Comparison of ENCODE assay signal across 20 mouse cellular contexts in the genomic region with DNA sequence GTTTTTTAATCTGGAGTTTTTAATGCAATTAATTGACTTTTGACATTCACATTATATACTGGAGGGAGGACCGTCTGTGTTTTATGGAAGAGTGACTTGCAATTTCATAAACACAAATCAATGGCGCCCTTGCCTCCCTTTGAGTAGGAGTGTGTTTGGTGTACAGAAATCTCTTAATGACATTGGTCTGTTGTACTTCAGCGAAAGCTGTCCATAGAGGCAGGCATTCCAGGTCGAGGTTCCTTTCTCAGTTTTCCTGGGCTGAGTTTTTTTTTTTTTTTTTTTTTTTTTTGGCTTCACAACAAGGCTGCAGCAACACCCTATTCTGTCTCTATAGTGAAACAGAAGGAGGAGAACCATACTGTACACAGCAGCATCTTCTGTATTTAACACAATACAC.
DNase-seq lines count a peak whose midpoint lies in the region; ATAC-seq and TF ChIP-seq lines count a peak whose summit lies in the region.
"Had no signal": no experiment of that assay in that cellular context is flagged by ENCODE, and none has a peak within 500 bp of the region (broad histone marks: within the 10 kb centered on the region; RNA-seq: fewer than 3 reads in every experiment).

No protein-coding gene starts in this region.

- H3K4me3 ChIP-seq in layer of hippocampus, adult 2 months: peak overlapping the region; percentile 39; the same call in 1 of the 2 replicates
- H3K4me3 ChIP-seq in forebrain, embryonic 15.5 days: no peak overlapping the region
- no peak overlapping the region for H3K4me3 ChIP-seq in gastrocnemius, adult 2 months
- H3K4me3 ChIP-seq: embryonic facial prominence, embryonic 12.5 days; heart, embryonic 12.5 days; limb, embryonic 12.5 days; liver, embryonic 15.5 days; neural tube, embryonic 15.5 days had no signal

- no peak overlapping the region for H3K9ac ChIP-seq in forebrain, embryonic 15.5 days (replicated peaks)
- H3K9ac ChIP-seq: embryonic facial prominence, embryonic 12.5 days; heart, embryonic 12.5 days; limb, embryonic 12.5 days; liver, embryonic 15.5 days; neural tube, embryonic 15.5 days had no signal

- ATAC-seq in forebrain, embryonic 15.5 days (replicated peaks): no peak
- no peak for ATAC-seq in megakaryocyte-erythroid progenitor cell, adult 5-6 weeks (replicated peaks; ENCODE audit: low FRiP score, low TSS enrichment, poor library complexity, severe bottlenecking)

- H3K4me1 ChIP-seq in forebrain, embryonic 15.5 days: peaks cover 18% of the 10 kb centered on the region
- H3K4me1 ChIP-seq: embryonic facial prominence, embryonic 12.5 days; heart, embryonic 12.5 days; limb, embryonic 12.5 days; liver, embryonic 15.5 days had no signal

- H3K27me3 ChIP-seq in forebrain, embryonic 15.5 days: no peaks in the 10 kb centered on the region
- H3K27me3 ChIP-seq: embryonic facial prominence, embryonic 12.5 days; heart, embryonic 12.5 days; limb, embryonic 12.5 days; liver, embryonic 15.5 days; neural tube, embryonic 15.5 days had no signal

- H3K4me2 ChIP-seq in forebrain, embryonic 15.5 days (replicated peaks): no peak overlapping the region
- H3K4me2 ChIP-seq: embryonic facial prominence, embryonic 12.5 days; heart, embryonic 12.5 days; limb, embryonic 12.5 days; liver, embryonic 15.5 days; neural tube, embryonic 15.5 days had no signal

- no peaks in the 10 kb centered on the region for H3K9me3 ChIP-seq in forebrain, embryonic 15.5 days
- H3K9me3 ChIP-seq: embryonic facial prominence, embryonic 12.5 days; G1E; heart, embryonic 12.5 days; limb, embryonic 12.5 days; liver, embryonic 15.5 days; neural tube, embryonic 15.5 days had no signal

- no peak for TF ChIP-seq CTCF in layer of hippocampus, adult 2 months (conservative IDR thresholded peaks at IDR 0.05)
- no peak for TF ChIP-seq CTCF in brain, embryonic 14.5 days (IDR thresholded peaks at IDR 0.05; ENCODE audit: borderline replicate concordance, extremely low read depth, insufficient read depth, insufficient read length)
- no peak for TF ChIP-seq CTCF in gastrocnemius, adult 2 months (IDR thresholded peaks at IDR 0.05)

- no peak for DNase-seq in layer of hippocampus, adult 2 months (ENCODE audit: low spot score in 2 of 2)
- no peak for DNase-seq in layer of hippocampus, postnatal 25 days (ENCODE audit: extremely low spot score in 1 of 2, low spot score in 1 of 2)
- DNase-seq in brain, embryonic 14.5 days (ENCODE audit: low read depth): peak; percentile 80
- peak; percentile 56 to 69 for DNase-seq in cerebellum, postnatal 10 days
- DNase-seq in gastrocnemius, adult 2 months: no peak
- DNase-seq: heart, postnatal 36 days; kidney, adult 8-10 months; kidney, postnatal 36 days; layer of hippocampus, postnatal 36 days; lung, postnatal 10 days; right cerebral cortex, postnatal 4 days; thymus, postnatal 14 days had no signal

- TF ChIP-seq POLR2A in brain, embryonic 14.5 days (IDR thresholded peaks at IDR 0.05; ENCODE audit: borderline replicate concordance, extremely low read depth, insufficient read depth, insufficient read length, poor library complexity, severe bottlenecking): no peak

- H3K36me3 ChIP-seq in forebrain, embryonic 15.5 days: no peaks in the 10 kb centered on the region
- H3K36me3 ChIP-seq: embryonic facial prominence, embryonic 12.5 days; G1E; heart, embryonic 12.5 days; limb, embryonic 12.5 days; liver, embryonic 15.5 days; neural tube, embryonic 15.5 days had no signal

- peak overlapping the region; percentile 98 for H3K27ac ChIP-seq in layer of hippocampus, adult 2 months
- H3K27ac ChIP-seq in forebrain, embryonic 15.5 days (replicated peaks): peak overlapping the region; percentile 81
- no peak overlapping the region for H3K27ac ChIP-seq in gastrocnemius, adult 2 months
- H3K27ac ChIP-seq: embryonic facial prominence, embryonic 12.5 days; limb, embryonic 12.5 days; liver, embryonic 15.5 days; neural tube, embryonic 15.5 days had no signal

- 15% methylated on average over 4 of the region's 4 CpGs for WGBS in forebrain, embryonic 15.5 days

- intact Hi-C loops in gastrocnemius, adult 2 months (cut with DNase I): no loop called here

Comparison
In these comparisons a context has a peak if more than half of its experiments do, and no peak if none do; other contexts are left out.
1. DNase-seq: peak in brain, embryonic 14.5 days (single experiment) and cerebellum, postnatal 10 days (2 of 2); none in layer of hippocampus, adult 2 months (0 of 2), layer of hippocampus, postnatal 25 days (0 of 2) and gastrocnemius, adult 2 months (single experiment).